Mouse (Mus musculus) kidney, postnatal 14 days (tissue): Measurements from ENCODE around the gene Nyap1.

Experiments
- DNase-seq: peaks from one replicate; pipeline ENCODE4 v3.0.0; 2022; ENCODE audit warnings: mixed read lengths

Nyap1 gene

DNA sequence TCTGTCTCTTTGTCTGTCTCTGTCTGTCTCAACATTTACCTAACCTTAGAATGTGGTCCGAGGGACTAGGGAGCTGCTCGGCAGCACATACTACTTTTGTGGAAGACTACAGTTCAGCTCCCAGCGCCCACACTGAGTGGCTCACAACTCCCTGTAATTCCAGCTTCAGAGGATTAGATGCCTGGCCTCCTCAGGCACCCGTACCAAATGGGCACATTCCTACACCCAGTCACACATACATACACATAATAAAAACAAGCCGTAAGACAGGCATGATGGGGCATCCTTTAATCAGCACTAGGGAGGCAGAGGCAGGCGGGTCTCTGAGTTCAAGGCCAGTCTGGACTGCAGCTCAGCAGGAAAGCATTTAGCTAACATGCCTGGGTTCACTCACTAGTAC lies 1.4 kb upstream of the Nyap1 start:
- no peak for DNase-seq

DNA sequence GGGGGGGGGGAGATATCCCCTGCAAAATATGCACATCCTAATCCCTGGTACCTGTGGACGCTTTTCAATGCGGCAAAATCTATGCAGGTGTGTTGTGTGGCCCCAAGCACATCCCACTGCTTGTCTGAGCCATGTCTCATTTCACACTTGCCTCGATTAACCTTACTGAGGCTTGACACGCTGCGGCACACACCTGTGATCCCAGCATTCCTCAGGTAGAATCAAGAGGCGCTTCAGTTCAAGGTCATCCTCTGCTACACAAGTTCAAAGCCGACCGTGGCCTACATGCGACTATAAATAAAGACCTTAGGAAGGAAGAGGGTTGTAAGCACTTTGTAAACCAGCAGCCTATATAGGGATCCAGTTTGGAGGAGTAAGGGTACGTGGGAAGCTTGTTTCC lies 641 bp upstream of the Nyap1 start:
- no peak for DNase-seq

DNA sequence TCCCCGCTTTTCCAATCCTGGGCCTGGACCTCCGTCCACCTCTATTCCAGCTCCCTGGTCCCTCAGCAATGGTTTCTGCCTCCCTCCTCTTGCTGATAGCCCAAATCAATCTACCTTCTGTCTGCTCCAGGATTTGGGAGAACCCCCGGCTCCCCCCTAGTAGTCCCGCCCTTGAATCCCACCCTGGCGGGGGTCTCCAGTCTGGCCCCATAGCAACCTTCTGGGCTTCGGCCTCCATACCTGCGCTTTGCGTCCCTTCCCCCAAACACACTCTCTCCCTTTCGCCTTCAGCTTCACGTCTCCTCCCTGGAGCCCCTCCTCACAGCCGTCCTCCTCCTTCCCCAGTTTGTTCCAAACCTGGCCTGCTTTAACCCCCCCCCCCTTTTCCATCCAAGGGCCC lies 901 bp downstream of the Nyap1 start:
- no peak for DNase-seq

DNA sequence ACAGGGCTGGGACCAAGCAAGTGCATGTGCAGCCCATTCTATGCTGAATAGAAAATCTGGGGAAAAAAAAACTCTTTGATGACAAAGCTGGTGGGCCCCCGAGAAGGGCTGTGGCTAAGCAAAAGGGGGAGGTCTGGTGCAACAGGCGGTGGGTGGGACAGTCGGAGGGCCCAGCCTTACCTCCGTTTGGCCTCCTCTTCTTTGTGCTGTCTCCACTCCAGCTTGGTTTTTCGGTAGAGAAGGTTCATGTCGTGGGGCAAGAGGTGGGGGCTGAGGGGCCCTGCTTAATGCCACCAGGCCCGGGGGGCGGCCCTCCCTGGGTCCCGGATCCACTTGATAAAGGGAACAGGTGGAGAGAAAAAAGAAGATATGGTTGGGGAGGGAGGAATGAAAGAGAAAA lies 1.9 kb downstream of the Nyap1 start:
- DNase-seq, result no peak

DNA sequence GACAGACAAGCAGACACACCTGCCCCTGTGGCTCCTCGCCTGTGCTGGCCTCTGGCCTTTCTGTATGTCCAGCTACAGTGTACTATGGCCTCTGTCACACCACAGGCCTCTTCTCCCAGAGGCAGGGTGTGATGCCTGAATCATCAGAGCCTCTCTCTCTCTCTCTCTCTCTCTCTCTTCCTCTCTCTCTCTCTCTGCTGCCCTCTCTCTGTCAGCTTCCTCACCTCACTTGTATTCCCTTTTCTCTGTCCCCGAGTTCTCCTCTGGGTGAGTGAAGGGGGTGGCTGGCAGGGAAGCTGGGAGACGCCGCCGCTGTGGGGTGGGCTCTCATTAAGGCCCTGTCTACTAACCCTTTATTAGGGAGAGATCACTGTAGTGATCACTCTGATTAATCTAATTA lies 2.9 kb downstream of the Nyap1 start:
- no peak for DNase-seq

DNA sequence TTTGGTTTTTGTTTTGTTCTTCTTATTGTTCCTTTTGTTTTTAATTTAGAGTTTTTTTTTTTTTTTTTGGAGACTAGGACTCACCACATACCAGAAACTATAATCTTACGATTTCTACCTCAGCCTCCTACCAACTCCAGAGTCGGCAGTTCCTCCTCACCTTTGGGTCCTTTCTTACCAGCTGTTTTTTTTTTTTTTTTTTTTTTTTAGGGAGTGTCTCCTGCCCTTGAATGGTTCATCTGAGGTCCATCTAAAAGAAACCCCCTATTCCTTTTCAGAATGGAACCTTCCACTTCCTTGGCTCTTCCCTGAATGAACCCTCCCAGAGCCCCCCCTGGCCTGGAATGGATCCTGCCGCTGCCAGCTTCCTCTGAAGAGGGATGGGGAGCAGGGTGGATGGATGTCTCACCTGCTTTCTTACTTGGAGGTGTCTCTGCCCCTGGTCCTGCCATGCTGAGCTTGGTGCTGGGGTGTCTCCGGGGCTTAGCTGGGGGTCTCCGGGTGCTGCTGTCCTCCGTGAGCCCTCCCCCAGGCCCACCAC lies 3.9 kb downstream of the Nyap1 start:
- DNase-seq, result no peak

DNA sequence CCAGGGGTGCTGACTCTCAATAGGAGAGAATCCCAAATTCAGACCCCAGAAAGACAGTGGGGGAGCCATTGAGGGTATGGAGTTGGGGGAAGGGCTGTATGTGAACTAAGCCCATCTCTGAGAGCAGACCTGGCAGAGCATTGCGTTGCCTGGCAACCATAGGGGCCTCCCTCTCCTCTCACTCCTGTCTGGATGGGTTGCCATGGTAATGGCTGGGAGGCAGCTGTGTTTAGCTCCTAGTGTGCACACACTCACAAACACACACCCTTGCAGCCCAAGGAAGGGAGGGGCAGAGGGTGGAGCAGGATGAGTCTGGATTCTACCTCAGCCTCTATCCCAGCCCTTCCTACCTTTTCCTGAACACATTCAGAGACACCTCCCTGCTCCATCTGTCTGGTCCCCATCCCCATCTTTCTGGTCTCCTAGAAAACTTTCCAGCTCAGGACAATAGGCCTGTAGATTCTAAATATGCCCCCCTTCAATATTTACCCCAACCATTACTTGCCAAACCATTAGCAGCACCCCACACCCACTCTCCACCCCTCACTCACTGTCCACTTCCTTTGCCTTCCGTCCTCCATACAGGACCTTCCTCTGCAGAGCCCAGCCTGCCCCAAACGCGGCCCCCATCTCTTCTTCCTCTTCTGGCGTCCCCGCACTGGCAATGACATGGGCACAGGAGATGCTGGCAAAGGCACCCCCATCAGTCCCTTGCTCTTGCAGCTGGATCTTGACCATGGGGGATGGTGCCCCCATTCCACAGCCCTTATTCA lies 6.9 kb downstream of the Nyap1 start:
- no peak for DNase-seq

DNA sequence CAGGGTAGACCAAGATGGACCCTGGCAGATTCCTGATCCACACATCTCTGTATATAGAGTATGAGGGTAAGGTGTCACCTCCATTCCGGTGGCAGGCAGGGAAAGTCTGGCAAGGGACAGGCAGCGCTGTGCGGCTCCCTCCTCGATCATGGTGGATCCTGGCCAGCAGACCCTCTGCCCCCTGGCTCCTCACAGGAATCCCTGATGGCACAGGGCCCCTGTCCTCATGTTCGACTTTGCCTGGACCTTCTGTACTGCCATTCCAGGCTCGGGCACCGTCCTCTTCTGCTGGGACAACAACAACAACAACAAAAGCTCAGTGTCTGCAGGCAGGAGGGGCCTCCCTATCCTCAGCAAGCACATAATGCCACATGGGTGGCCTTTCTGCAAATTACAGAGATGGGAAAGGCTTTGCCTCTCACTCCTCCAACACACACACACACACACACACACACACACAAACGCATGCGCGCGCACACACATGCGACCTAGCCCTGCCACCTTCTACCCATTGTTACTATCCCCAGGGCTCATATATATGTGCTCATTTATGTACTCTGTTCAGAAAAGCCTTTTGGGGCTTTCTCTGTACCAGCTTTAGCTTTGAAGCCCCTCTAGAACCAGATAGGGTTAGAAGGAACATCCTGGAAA lies 7.6 kb downstream of the Nyap1 start:
- no peak for DNase-seq

DNA sequence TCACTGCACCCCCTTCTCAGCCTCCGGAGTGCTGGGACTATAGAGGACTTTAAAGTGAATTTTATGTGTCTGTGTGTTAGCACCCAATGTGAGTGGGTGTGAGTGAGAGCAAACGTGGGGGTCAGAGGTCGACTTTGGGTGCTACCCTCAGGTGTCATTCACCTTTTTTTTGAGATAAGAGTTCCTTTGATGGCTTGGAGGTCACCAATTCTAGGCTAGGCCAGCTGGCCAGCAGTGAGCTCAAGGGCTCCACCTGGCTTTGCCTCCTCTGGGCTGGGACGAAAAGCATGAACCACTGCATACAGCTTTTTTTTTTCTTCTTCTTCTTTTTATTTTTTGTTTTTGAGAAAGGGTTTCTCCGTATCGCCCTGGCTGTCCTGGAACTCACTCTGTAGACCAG lies 14.6 kb downstream of the Nyap1 start:
- no peak for DNase-seq

DNA sequence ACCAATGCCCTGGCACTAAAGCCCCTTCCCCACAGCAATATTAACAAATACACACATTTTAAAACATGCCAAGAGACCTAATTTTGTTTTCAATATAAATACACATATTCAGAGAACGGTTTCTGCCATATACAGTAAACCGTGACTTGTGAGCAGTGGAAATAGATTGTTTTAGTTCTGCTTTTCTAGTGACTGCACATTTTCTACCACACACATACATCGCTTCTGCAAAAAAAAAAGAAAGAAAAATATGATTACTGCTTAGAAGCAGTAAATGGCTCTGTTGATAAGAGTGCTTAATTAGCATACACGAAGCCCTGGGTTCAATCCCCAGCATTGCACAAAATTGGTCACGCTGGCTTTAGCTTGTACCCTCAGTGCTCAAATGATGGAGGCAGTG lies 17.6 kb downstream of the Nyap1 start:
- DNase-seq, result no peak

DNA sequence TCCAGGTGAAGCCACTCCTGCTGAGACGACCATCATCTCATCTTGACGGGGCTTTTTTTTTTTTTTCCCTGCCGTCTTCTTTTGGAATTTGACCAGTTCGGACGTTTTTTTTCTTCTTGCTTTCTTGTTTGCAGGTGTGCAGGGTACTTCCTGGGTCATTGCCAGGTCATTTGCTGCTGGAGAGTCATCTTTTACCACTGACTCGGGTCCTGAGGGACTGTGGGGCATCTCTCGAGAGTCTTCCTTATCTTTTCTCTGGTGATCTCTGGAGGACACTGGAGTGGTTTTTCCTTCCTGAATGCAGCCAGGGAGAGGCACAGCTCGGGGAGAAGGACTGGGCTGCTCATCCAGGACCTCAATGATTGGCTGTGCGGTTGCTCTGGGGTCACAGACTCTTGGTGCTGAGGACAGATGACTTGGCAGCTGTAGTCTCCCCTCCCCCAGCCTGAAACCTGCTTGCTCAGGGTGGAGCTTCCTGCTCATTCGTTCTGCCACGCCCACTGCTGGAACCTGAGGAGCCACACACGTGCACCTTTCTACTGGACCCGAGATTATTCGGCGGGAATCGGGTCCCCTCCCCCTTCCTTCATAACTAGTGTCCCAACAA lies 20.7 kb downstream of the Nyap1 start:
- peak; percentile 67 for DNase-seq

DNA sequence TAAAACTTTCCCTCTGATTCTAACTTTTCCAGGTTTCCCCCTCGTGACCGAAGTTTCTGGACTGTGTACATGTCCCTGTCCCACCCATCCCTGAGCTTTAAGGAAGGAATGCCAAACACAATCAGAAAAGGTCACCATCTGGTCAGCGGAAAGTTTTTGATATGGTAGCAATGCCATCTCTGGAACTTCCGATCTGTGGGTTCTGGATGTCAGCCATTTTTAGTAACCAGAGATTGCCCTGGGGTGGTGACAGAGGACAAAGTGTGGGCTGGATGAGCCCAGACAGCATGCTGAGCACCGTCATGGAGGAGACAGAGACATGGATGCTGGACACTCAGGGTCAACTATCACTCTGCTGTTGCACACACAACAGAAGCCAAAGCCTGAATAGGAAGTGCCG lies 22.3 kb downstream of the Nyap1 start:
- no peak for DNase-seq

DNA sequence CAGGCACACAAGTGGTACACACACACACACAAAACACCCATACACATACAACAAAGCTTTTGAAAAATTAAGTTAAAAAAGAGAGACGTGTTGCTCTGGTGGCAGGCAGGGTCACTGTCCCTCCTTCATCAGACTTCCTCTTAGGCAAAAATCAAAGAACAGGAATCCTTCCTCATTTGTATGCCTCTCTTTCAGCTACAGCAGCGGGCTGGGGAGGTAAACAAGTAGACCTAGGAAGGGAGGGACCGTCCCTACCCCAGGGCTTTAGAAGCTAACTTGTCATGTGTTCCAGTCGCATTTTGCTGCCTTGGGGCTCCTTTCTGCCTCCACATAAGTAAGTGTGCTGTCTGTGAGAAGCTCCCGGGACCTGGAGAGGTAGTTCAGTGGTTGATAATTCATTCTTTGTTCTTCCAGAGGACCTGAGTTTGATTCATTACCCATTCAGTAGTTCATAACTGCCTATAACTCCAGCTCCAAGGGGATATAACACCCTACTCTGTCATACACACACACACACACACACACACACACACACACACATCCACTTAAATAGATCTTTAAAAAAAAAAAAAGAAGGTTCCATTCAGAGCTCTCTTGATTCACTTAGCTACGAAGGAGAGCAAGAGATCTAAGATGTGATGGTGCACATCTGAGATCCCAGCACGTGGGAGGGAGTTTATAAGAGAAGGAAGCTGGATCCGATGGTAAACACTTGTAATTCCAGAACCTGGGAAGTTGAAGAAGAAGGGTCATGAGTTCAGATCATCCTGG lies 23.2 kb downstream of the Nyap1 start:
- DNase-seq, result no peak

DNA sequence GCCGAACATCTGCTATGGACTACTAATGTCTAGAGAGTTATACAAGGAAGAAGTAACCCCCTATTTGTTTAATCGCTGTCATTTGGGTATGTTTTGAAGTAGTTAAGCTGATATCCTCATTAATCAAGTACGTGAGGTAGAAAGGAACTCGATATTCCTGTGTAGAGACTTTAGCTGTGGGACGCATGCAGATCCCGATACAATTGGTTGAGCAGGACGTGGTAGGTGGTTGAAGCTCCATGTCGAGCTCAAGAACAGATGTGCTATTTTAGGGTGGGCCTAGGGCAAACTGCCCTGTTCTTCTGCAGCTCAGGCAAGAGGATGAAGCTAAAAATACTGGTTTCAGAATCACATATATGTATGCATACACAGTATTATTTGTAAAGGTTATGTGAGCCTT lies 25.7 kb downstream of the Nyap1 start:
- DNase-seq, result no peak

DNA sequence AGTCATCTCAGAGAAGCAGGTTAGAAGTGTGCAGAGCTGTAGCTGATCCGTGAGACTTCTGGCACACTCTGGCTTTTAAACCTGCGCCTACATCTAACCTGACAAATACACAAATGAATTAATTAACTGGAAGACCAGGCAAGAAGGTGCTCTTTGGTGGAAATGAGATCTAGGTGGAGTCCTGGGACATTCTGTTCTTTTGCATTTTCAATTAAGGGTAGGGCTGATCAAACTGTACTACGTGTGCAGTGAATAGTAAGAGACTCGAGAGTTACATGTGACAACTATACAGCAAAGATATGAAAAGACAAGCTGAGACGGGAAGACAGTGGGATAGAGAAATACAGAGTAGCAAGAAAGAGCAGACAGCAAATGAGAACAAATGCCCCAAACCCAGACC lies 28.0 kb downstream of the Nyap1 start:
- DNase-seq, result no peak

DNA sequence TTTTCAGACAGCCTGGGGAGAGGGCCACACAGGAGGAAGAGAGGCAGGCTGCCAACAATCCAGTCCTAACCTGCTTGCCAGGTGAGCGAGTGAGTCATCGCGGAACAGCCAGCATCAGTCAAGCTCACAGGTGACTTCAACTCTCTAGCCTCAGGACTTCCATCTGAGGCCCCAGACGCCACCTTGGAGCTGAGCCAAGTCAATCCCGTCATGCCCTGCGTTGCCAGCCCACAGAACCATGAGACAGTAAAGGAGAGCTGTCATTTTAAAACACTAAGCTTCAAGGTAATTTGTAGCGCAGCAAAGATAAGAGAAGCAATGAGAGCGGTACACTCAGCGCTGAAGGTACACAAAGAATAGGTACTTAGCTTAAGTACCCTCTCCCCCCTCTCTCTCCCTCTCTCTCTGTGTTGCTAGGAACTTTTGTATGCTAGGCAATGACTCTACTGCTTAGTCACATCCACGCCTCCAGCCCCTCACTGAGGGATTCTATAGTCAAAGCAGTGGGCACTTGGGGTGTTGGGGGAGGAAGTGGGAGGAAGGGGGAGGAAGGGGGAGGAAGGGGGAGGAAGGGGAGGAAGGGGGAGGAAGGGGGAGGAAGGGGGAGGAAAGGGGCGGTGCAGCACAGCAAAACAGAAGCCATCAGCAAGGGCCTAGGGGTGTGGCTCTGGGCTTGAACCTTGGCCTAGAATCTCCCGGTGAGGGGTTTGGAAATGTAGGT lies 34.3 kb downstream of the Nyap1 start:
- DNase-seq, result peak; percentile 82

DNA sequence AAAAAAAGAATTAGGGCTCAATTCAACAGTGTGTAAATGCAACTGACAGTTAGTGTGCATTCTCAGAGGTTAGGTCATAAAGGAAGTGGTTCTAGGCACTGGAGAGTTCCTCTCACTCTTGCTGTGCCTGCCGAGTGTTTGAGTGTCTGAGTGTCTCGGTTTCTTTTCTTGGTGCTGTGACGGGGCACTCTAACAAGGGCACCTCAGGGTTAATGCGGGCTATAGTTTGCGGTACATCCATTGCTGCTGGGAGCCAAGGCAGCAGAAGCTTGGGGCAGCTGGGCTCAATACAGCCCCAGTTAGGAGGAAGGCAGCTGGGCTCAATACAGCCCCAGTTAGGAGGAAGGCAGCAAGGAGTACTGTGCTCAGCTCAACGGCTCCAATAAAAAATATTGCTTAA lies 36.2 kb downstream of the Nyap1 start:
- DNase-seq, result no peak

DNA sequence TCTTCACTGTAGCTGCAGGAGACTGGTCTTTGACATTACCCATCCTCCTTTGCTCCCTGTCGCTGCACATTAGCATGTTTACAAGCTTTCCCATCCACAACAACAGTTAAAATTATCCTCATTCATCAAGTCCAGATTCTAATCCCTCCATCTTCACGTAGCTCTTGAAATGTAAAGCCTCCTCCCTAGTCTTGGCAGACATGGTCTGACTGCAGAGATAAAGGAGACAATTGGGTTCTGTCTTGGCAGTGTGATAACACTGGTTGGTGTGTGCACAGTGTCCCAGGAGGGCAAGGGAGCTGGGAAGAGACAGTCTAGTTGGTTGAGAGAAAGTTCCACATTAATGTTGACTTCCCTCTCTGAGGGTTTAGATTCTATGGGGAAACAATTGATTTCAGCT lies 41.6 kb downstream of the Nyap1 start:
- DNase-seq, result no peak

DNA sequence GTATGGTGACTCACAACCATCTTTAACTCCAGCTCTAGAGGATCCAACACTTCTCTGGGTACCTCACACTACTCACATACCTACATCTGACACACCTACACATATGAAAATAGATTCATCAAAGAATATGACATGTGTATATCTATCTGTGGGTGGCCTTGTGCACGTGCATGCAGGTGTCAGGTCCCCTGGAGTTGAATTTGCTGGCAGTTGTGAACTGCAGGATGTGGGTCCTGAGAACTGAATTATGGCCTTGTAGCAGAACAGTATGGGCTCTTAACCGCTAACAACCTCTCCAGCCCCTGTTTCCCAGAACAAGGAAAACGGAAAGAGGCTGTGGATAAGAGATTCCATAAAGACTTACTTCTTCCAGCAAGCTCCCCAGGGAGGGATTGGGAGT lies 42.3 kb downstream of the Nyap1 start:
- DNase-seq, result no peak

DNA sequence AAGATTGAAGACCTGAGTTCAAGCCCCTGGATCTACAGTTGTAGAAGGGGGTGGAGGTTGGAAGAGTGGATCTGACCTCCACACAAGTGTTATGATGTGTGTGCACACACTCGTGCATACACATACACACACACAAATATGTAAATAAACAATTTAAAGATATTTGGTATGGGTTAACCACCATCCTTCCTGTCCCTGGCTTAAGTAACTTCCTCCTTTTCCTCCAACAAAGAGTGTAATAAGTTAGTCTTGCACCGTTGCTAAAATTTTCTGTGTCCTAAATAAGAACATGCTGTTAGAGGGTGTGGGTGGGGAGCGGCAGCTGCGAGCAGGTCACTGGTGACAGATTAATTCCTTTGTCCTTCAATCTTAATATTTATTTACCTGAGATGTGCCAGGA lies 45.5 kb downstream of the Nyap1 start:
- DNase-seq, result no peak

DNA sequence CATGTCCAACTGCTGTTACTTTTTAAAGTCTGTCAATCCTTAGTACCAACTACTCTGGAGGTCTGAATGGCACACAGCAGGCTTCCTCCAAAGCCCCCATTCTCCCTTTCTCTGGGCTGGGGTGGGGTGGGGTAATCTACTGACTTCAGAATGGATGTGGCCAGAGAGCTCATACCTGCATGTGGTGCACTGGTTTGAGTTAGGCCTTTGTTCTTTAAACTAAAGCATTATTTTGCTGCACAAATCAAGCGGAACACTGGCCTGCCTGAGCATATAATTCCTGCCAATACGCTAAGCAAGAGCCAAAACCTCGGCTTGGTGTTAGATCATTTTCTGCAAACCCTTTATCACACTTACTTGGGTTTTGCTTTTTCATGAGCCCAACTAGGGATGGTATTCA lies 46.6 kb downstream of the Nyap1 start:
- DNase-seq, result no peak

DNA sequence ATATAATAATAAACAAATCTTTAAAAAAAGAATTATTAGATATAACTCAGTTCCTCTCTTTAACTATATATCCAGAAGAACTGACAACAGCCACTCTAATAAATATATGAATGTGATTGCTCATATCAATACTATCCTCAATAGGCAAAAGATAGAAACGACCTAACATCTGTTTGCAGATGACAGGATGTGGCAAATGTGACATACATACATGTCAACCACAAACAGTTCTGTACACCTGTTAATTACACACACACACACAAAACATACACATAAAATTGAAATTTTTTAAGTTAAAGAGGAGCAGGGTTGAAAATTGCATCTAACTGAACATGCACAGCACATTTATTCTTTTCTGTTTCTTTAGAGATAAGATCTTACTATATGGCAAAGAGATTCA lies 49.5 kb downstream of the Nyap1 start:
- DNase-seq, result no peak

DNA sequence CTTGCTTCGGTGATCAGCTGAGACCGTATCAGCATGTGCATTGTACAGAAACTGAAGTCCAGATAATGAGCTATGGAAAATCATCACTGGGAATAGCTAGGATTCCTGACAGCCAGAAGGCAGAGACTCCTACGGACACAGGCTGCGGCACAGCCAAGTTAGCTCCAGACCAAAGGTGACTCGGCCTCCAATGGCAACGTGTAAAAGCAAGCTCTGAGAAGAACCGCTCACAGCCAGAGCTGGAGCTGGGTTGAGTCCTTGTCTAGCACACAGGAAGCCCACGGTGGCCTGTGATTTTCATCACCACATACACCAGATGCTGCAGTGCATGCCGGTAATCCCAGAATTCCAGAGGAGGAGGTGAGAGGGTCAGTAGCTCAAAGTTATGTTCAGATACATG lies 50.9 kb downstream of the Nyap1 start:
- no peak for DNase-seq
